Mouse (Mus musculus) erythroblast, embryonic 14.5 days (primary cell): Measurements from ENCODE around the gene Grk5.

Source experiments
- GATA1 ChIP-seq: IDR thresholded peaks from 2 replicates; pipeline ENCODE4 v1.6.1; 2012; ENCODE audit warnings: low read length, inconsistent platforms, mixed read lengths
- TAL1 ChIP-seq: IDR thresholded peaks from 3 replicates; pipeline ENCODE4 v1.6.1; 2012; ENCODE audit warnings: low read length, inconsistent platforms, mixed read lengths

- TF ChIP-seq GATA1 (no peak), TAL1 (no peak)
These were observed 208.2 kb downstream of the Grk5 start for GRCm38 (mm10) chr19:61097764-61098163.
